Mouse (Mus musculus) heart, embryonic 16.5 days (tissue): Measurements from ENCODE around the gene Oasl1. TPM values are rescaled to one million over a fixed set of nuclear protein-coding genes. Genes with fewer than 3 reads are reported as not detected.

Source experiments
- ATAC-seq: fragments of 200-750 bp; cut with Nextera tagmentation; replicated peaks from 2 replicates; pipeline ENCODE4 v1.8.0; 2017; ENCODE audit warnings: moderate number of reproducible peaks; ENCODE audit not compliant: insufficient read depth, low FRiP score; ENCODE audit errors: extremely low read depth
- H3K27ac ChIP-seq: fragments of 300-500 bp; sonication (generic); 2 replicates; pipeline ENCODE4 v1.5.1; 2014; ENCODE audit warnings: mild to moderate bottlenecking, low read length, control low read depth, moderate library complexity
- H3K27me3 ChIP-seq: fragments of 300-500 bp; sonication (generic); 2 replicates; pipeline ENCODE4 v1.6.1; 2014; ENCODE audit warnings: low read length, mixed read lengths; ENCODE audit not compliant: control insufficient read depth, insufficient read depth
- H3K36me3 ChIP-seq: fragments of 300-500 bp; sonication (generic); 2 replicates; pipeline ENCODE4 v1.6.1; 2014; ENCODE audit not compliant: control insufficient read depth, insufficient read depth
- H3K4me1 ChIP-seq: fragments of 300-500 bp; sonication (generic); 2 replicates; pipeline ENCODE4 v1.6.1; 2014; ENCODE audit warnings: low read length, mixed read lengths; ENCODE audit not compliant: control insufficient read depth, insufficient read depth
- H3K4me2 ChIP-seq: fragments of 300-500 bp; sonication (generic); 2 replicates; pipeline ENCODE4 v1.6.1; 2014; ENCODE audit warnings: low read depth, mild to moderate bottlenecking, control low read depth, low read length
- H3K4me3 ChIP-seq: fragments of 300-500 bp; sonication (generic); 2 replicates; pipeline ENCODE4 v1.5.1; 2014; ENCODE audit warnings: mild to moderate bottlenecking, control low read depth, low read length
- H3K9ac ChIP-seq: fragments of 300-500 bp; sonication (generic); 2 replicates; pipeline ENCODE4 v1.6.1; 2014; ENCODE audit warnings: low read length, control low read depth
- H3K9me3 ChIP-seq: fragments of 300-500 bp; sonication (generic); replicated peaks from 2 replicates; pipeline ENCODE4 v1.6.1; 2016; ENCODE audit warnings: low read length; ENCODE audit not compliant: control insufficient read depth
- whole genome bisulfite sequencing: fragments of 180-500 bp; shearing (Covaris S2); extraction: QIAGEN DNeasy Blood & Tissue Kit; methylation state at CpG from one replicate; pipeline ENCODE4 v1.1.7; 2014; 5-methylcytosine and 5-hydroxymethylcytosine counted together
- polyA plus RNA-seq: library from polyadenylated mRNA; unstranded; fragments of >200 nt; fragmentation: Nextera tagmentation; extraction: Ambion mirVana; gene quantifications from 2 replicates; pipeline ENCODE4 v1.2.1, GENCODE M21; 2015

Gene Oasl1
- polyA plus RNA-seq, 1 experiment from 2014 or later: 1.4 TPM

- Histone ChIP-seq H3K9ac (no peak overlapping the region), H3K9me3 (no peaks in the 10 kb centered on the region), H3K4me2 (no peak overlapping the region), H3K27me3 (no peaks in the 10 kb centered on the region; the same call in 1 of the 2 replicates), H3K36me3 (peaks cover under 1% of the 10 kb centered on the region; the same call in 1 of the 2 replicates), H3K27ac (no peak overlapping the region), H3K4me1 (peaks cover 9% of the 10 kb centered on the region), H3K4me3 (no peak overlapping the region)
- no peak for ATAC-seq
- 76% methylated on average over 14 of the region's 14 CpGs for WGBS
Measured at GRCm38 (mm10) chr5:114953326-114953725, 30.3 kb downstream of the Oasl1 start.

GRCm38 (mm10) chr5:114958069-114958468, 35.0 kb downstream of the Oasl1 start:
- H3K9me3 ChIP-seq: peaks cover 5% of the 10 kb centered on the region
- ATAC-seq: no peak
- no peaks in the 10 kb centered on the region for H3K36me3 ChIP-seq
- no peak overlapping the region for H3K9ac ChIP-seq
- no peak overlapping the region for H3K4me2 ChIP-seq
- no peak overlapping the region for H3K4me3 ChIP-seq
- no peaks in the 10 kb centered on the region for H3K4me1 ChIP-seq
- 79% methylated on average over 5 of the region's 5 CpGs for WGBS
- H3K27me3 ChIP-seq: peaks cover 2% of the 10 kb centered on the region
- H3K27ac ChIP-seq: no peak overlapping the region

GRCm38 (mm10) chr5:114961590-114962360, 38.7 kb downstream of the Oasl1 start:
- H3K4me1 ChIP-seq: peaks cover 6% of the 10 kb centered on the region; the same call in 1 of the 2 replicates
- no peak overlapping the region for H3K9ac ChIP-seq
- no peak for ATAC-seq
- H3K9me3 ChIP-seq: peaks cover 5% of the 10 kb centered on the region
- H3K4me3 ChIP-seq: no peak overlapping the region
- WGBS: 37% methylated on average over 4 of the region's 4 CpGs
- no peak overlapping the region for H3K4me2 ChIP-seq
- no peaks in the 10 kb centered on the region for H3K36me3 ChIP-seq
- H3K27me3 ChIP-seq: peaks cover 2% of the 10 kb centered on the region; the same call in 1 of the 2 replicates
- no peak overlapping the region for H3K27ac ChIP-seq

- no peak overlapping the region for H3K4me3 ChIP-seq
- no peak overlapping the region for H3K9ac ChIP-seq
- 43% methylated on average over 7 of the region's 7 CpGs for WGBS
- peak overlapping the region; percentile 11; the same call in 1 of the 2 replicates for H3K4me2 ChIP-seq
- H3K27me3 ChIP-seq: peaks cover 20% of the 10 kb centered on the region
- H3K4me1 ChIP-seq: peaks cover 6% of the 10 kb centered on the region; the same call in 1 of the 2 replicates
- H3K36me3 ChIP-seq: no peaks in the 10 kb centered on the region
- no peaks in the 10 kb centered on the region for H3K9me3 ChIP-seq
- ATAC-seq: 0 out of 2 replicates have a peak, but pooled peaks have one; percentile 49
- peak overlapping the region; percentile 30; the same call in 1 of the 2 replicates for H3K27ac ChIP-seq
Measured at GRCm38 (mm10) chr5:114964315-114964966, 41.4 kb downstream of the Oasl1 start.

- H3K4me2 ChIP-seq: no peak overlapping the region
- H3K9ac ChIP-seq: no peak overlapping the region
- H3K9me3 ChIP-seq: no peaks in the 10 kb centered on the region
- peaks cover 21% of the 10 kb centered on the region for H3K27me3 ChIP-seq
- H3K4me1 ChIP-seq: peaks cover 6% of the 10 kb centered on the region; the same call in 1 of the 2 replicates
- H3K27ac ChIP-seq: no peak overlapping the region
- ATAC-seq: no peak
- no peaks in the 10 kb centered on the region for H3K36me3 ChIP-seq
- no peak overlapping the region for H3K4me3 ChIP-seq
- WGBS: 45% methylated on average over 17 of the region's 17 CpGs
Measured at GRCm38 (mm10) chr5:114964967-114965898, 42.2 kb downstream of the Oasl1 start.

- Histone ChIP-seq H3K9ac (no peak overlapping the region), H3K4me2 (no peak overlapping the region), H3K27ac (no peak overlapping the region), H3K4me3 (no peak overlapping the region), H3K27me3 (peaks cover 21% of the 10 kb centered on the region), H3K4me1 (peaks cover 6% of the 10 kb centered on the region; the same call in 1 of the 2 replicates), H3K9me3 (no peaks in the 10 kb centered on the region), H3K36me3 (no peaks in the 10 kb centered on the region)
- no peak for ATAC-seq
- 23% methylated on average over 14 of the region's 14 CpGs for WGBS
Measured at GRCm38 (mm10) chr5:114967523-114968268, 44.7 kb downstream of the Oasl1 start.

- H3K4me3 ChIP-seq: no peak overlapping the region
- H3K9ac ChIP-seq: no peak overlapping the region
- H3K4me1 ChIP-seq: peaks cover 6% of the 10 kb centered on the region; the same call in 1 of the 2 replicates
- ATAC-seq: no peak
- WGBS: 33% methylated on average over 7 of the region's 7 CpGs
- peaks cover 19% of the 10 kb centered on the region for H3K27me3 ChIP-seq
- H3K4me2 ChIP-seq: no peak overlapping the region
- no peaks in the 10 kb centered on the region for H3K9me3 ChIP-seq
- H3K36me3 ChIP-seq: no peaks in the 10 kb centered on the region
- H3K27ac ChIP-seq: no peak overlapping the region
Measured at GRCm38 (mm10) chr5:114968651-114969050, 45.6 kb downstream of the Oasl1 start.

GRCm38 (mm10) chr5:114969064-114969463, 46.0 kb downstream of the Oasl1 start:
- no peak for ATAC-seq

More at GRCm38 (mm10) chr5:114969064-114969463, 46.0 kb downstream of the Oasl1 start:
- Histone ChIP-seq H3K9ac (no peak overlapping the region), H3K4me2 (no peak overlapping the region), H3K36me3 (no peaks in the 10 kb centered on the region), H3K27me3 (peaks cover 19% of the 10 kb centered on the region), H3K27ac (no peak overlapping the region), H3K4me3 (no peak overlapping the region), H3K9me3 (no peaks in the 10 kb centered on the region), H3K4me1 (peaks cover 5% of the 10 kb centered on the region; the same call in 1 of the 2 replicates)
- 19% methylated on average over 4 of the region's 4 CpGs for WGBS
